Mouse (Mus musculus) cerebellum, postnatal 4 days (tissue): ENCODE results near the gene Adcyap1.
A peak's percentile ranks its signal among the peaks of the same experiment; 100 is the strongest.

ENCODE experiments used
- DNase-seq, 2 experiments: peaks; one replicate each; pipeline ENCODE4 v3.0.0; 2022; ENCODE audit warnings: low spot score in 2 of 2, mixed read lengths in 1 of 2

Gene Adcyap1

GRCm38 (mm10) chr17:93198717-93199116 is at the start of gene Adcyap1:
Gene Adcyap1 (plus strand): TSS chr17:93199017.
- DNase-seq: no peak

DNA sequence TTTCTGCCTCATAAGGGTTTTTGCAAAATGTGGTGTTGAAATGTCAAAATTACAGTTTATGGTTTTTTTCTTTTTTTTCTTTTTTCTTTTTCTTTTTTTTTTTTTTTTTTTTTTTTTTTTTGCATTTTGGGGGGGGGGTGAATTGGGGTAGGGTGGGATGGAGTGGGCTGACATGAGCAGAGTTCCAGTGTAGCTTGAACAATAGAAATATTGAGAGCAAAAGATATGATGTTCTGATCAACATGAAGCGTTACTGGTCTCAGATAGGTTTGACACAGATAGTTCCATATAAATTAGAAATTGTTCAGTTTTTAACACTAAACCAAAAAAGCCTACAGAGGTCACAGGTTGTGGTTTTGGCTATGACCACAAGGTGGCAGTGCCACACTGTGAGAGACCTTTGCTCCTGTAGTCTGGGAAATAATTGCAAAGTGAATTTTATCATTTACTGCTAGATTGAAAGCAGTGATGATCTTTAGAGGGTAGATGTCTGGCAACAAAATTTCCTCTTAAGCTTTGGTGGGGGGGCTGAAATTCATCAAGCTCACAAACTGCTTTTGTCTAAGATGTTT is 40.5 kb upstream of the Adcyap1 start:
- DNase-seq: peak; percentile 47 to 72

DNA sequence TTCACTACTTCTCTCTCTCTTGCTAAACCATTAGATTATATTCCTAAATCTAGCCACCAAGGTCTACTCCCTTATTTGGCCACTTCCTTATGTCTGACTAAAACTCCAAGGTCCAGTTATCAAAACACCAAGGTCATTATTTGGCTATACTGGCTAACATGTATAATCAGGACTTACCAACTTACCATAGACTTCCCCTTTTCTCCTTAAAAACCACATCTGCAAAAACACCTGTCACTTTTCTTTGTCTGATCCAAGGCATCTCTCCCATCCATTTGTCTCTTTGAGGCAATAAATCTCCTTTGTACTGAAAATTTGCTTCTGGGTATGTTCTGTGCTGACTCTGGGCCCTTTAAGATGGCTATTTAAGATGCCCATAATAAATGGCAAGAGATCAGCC is 29.2 kb upstream of the Adcyap1 start:
- no peak for DNase-seq

DNA sequence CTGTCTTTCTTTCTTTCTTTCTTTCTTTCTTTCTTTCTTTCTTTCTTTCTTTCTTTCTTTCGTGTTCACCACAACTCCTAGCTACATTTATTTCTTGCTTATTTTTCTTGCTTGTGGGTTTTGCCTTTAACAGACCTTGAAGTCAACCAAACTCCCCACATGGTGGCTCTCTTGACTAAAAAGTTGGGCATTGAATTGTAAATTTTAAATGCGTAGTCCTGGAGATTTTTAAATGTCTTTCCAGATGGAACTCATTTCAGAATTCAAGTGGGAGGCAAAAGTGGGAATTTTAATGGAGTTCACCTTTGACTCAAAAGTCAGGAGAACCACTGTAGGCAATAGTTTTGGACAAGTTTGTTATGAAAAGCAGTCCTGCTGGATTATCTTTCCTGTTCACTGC is 2.0 kb upstream of the Adcyap1 start:
- peak in 1 of 2 experiments; percentile 8 for DNase-seq

- peak in 1 of 2 experiments; percentile 1 for DNase-seq
Observed at GRCm38 (mm10) chr17:93198213-93198612, 604 bp upstream of the Adcyap1 start.

- peak in 1 of 2 experiments; percentile 1 for DNase-seq
Observed at GRCm38 (mm10) chr17:93199218-93199617, 401 bp downstream of the Adcyap1 start.

DNA sequence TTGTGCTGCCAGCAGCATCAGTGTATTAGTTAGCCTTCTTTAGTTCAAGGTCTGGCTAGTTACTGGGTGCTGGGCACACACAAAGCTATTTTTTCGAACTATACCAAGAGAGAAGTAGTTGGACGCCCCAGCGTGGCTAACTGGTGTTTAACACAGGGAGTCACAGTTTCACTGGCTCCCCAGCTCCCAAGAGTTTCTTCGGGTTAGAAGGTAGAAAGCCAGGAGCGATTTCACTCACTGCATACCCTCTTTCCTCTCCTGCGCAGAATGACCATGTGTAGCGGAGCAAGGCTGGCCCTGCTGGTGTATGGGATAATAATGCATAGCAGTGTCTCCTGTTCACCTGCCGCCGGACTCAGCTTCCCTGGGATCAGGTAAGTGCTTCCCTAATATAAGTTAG is 930 bp downstream of the Adcyap1 start:
- DNase-seq: peak in 1 of 2 experiments; percentile 9

- DNase-seq: peak in 1 of 2 experiments; percentile 34
Observed at GRCm38 (mm10) chr17:93200386-93201264, 1.8 kb downstream of the Adcyap1 start.

DNA sequence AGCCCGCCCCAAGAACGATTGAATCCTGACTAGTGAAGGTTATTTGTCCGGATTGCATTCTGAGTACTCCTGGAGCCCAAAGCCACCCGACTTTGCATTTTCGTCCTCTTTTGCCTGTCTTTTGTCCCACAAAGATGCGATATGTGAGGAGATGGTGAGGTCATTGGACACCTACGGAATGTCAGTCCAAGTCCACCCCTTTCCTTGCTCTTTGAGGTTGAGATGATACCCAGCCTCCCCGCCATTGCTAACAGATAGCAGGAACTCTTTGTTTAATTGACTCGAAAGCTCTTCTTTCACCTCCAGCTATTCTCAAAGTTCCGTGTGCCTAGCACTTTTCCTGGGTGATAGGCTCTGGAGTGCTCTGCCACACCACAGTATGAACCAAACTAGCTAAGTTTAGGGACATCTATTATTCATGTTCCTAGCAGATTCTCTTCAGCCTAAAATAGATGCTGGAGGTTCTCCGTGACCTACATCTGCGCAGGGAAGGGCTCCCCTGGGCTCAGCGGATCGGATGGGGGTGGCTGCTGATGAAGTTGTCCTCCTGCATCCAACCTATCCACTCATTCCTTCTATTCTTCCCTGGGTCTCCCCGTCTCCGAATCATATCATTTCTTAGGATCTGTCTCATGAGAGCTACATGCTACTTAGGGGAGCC is 2.6 kb downstream of the Adcyap1 start:
- peak in 1 of 2 experiments; percentile 11 for DNase-seq

GRCm38 (mm10) chr17:93202165-93203075 is 3.6 kb downstream of the Adcyap1 start:
- peak in 1 of 2 experiments; percentile 21 for DNase-seq

DNA sequence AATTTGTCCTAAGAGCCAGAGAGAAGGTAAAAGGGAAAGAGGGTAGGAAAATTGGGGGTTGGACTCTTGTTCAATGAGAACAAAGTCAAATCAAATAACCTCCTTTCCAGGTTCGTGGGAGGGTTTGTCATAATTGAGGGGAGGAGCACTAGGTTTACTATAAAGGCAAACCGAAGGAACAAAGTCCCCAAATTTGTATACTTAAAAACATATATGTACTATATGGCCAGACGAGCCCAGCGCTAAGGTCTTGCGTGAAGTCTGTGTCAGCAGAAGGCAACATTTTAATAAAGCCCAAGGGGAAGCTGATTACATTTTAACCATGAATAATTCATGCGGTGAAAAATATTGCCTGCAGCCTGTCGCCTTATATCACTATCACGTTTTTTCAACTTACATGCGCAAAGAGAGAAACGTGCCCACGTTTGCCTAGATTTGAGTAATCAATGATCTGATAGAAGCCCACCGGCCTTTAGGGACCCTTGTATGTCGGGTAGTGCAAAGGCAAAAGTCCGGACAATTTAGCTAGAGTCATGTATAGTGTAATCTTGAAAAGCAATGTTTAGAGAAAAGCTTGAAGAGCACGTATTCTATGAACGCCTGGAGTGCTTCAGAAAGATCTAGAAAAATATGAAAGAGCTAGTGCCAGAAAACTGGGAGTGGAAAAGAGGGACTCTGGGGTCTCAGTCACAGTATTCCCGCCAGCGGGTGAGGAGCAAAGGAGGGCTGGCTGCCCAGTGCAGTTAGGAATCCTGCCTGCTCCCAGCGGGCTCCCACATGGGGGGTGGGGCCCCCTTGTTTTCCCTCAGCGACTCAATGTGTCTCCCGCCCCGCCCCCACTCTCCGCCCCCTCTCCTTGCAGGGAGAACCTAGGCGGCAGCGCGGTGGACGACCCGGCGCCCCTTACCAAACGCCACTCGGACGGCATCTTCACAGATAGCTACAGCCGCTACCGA is 4.5 kb downstream of the Adcyap1 start:
- peak in 1 of 2 experiments; percentile 47 for DNase-seq

GRCm38 (mm10) chr17:93217785-93218184 is 19.0 kb downstream of the Adcyap1 start:
- DNase-seq: no peak

DNA sequence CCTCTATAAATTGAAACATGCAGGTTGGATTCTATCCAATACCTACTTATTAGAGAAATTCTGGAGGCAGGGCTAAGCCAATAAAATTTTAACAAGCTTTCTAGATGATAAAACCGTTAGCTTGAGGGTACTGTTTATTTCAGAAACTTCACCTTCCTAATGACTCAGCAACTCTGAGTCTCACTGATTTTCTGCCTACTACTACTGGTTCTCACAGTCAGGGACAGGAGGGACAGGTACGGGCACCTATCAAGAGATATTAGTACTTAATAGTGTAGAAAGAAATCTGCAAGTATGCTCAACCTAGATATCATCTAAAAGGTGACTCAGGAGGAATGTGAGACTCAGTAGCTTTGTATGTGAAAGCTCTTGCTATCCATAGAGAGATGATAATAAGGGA is 19.8 kb downstream of the Adcyap1 start:
- no peak for DNase-seq

DNA sequence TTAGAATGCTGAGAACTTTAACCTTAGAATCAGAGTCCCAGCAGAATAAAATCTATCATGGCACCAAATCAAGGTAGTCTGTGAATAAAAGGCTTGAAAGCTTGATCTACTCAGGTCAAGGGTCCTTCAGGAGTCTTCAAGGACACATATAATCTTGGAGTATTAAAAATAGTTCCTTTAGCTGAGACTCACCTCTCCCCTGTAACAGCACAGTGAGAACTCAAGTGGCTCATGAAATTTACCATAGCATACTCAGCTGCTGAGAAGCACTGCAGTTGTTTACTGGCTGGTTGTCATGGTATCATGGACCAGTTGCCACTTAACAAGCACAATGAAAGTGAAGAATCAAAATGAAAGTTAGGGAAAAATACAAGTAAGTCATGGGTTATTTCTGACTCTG is 38.5 kb downstream of the Adcyap1 start:
- no peak for DNase-seq
